Mouse (Mus musculus) small intestine, adult 2 months (tissue): ENCODE measurements around the gene Pde4b.

Experiments
- CTCF ChIP-seq: fragments of 200-500 bp; IDR thresholded peaks from 2 replicates; pipeline ENCODE4 v1.5.1; 2012; ENCODE audit warnings: low read depth, mild to moderate bottlenecking, control low read depth, inconsistent platforms, low read length, moderate library complexity, mixed read lengths; ENCODE audit not compliant: insufficient replicate concordance, insufficient read length; ENCODE audit errors: extremely low read depth
- POLR2A ChIP-seq: fragments of 200-500 bp; IDR thresholded peaks from 2 replicates; pipeline ENCODE4 v1.6.1; 2012; ENCODE audit warnings: low read depth, mild to moderate bottlenecking, control low read depth, inconsistent platforms, low read length, moderate library complexity

GRCm38 (mm10) chr4:102316699-102317285 lies 229.4 kb downstream of the Pde4b start:
- no peak for TF ChIP-seq CTCF
- no peak for TF ChIP-seq POLR2A
